Mouse (Mus musculus): ENCODE measurements around the gene Tacr2.

Tacr2 gene

DNA sequence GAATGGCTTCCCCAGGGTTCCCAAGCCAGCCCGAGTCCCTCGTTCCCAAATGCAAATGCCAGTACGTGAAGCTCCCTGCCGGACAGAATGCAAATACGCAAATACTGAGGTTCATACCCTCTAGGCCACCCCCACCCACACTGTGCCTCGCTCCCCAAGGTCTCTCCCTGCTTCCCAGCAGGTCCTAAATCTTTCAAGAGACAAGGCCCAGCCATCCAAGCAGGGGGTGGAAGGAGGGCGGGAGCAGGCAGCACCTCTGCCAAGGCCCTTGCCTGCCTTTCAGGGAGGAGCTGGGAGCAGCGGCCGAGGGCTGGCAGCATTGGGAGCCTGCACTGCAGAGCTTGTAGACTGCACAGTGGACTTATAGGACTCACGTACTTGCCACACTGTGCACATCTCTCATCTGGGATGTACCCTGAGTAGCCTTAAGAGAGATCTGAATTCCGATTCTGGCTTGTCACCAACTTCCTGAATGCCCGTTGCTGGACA is at the start of gene Tacr2:
Gene Tacr2, plus strand, starts transcription at position 439 of the 489 bp plus-strand sequence.
- no peak for DNase-seq (ENCODE audit: low spot score in 2 of 2)

DNA sequence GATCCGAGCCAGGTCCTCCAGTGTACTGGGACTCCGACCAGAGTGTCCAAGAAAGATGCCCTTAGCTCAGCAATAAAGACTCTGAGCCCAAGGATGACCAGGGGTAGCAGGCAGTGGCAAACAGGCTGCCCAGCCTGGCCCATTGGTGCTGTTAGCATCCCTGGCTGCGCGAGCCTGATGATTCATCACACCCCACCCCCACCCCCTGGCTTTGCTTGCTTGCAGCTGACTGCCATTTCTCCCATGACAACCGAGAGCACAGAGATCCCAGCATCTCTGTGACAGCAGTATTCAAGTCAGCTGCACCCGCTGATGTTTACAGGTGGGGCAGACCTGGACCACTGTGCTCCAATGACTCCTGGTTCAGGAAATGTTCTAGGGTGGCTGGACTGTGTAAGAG is 49.7 kb upstream of the Tacr2 start:
- DNase-seq (ENCODE audit: low spot score in 2 of 2), result peak; percentile 60 to 71

DNA sequence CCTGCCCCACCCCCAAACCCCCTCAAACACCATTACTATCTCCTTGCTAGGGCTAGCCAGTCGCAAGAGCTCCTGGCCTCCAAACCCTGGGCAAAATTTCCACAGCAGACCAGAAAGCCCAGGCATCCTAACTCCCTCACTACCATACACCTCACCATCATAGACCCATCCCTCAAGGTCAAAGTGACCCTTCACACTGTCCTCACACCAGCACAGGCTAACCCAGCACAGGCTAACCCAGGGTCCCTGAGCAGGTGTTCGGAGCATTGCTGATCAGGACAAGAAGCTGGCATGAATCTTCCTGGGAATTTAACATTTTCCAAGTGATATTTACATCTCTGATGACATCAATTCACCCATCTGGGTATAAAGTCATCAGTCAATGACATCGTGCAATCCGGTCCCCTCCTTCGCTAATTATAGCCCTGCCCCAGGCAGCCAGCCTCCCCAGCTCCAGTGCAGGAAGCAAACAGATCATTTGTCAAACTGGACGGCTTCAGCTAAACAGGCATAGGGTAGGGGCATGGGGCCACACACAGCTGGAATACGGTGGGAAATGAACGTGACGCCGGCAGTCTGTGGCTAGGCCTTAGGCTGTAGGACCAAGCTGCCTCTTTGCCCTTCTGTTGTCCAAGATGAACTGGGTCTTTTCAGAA is 43.9 kb upstream of the Tacr2 start:
- no peak for DNase-seq (ENCODE audit: low spot score in 2 of 2)

GRCm38 (mm10) chr10:62211310-62211709 is 40.9 kb upstream of the Tacr2 start:
- DNase-seq (ENCODE audit: low spot score in 2 of 2), result no peak

GRCm38 (mm10) chr10:62215169-62215616 is 37.0 kb upstream of the Tacr2 start:
- DNase-seq (ENCODE audit: low spot score in 2 of 2), result no peak

- DNase-seq (ENCODE audit: low spot score in 2 of 2), result no peak
Observed at GRCm38 (mm10) chr10:62215633-62216032, 36.6 kb upstream of the Tacr2 start.

- DNase-seq (ENCODE audit: low spot score in 2 of 2), result no peak
Observed at GRCm38 (mm10) chr10:62216595-62216994, 35.6 kb upstream of the Tacr2 start.

DNA sequence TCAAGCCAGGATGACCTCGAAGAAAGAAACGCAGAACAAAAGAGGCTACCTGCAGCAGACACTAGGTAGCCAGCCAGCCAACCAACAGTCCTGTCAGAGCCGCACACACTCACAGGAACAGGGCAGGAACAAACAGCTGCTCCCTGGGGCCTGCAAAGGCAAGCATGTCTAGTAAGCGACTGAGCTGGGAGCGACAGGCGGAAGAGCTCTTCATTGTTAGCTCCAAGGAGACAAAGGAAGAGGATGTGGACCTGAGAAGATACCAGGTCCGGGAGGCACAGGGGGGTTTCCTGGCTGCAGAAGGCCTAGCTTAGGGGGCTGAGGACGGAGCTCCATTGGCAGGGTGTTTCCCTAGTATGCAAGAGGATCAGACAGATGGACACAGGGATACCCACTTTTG is 35.0 kb upstream of the Tacr2 start:
- no peak for DNase-seq (ENCODE audit: low spot score in 2 of 2)

DNA sequence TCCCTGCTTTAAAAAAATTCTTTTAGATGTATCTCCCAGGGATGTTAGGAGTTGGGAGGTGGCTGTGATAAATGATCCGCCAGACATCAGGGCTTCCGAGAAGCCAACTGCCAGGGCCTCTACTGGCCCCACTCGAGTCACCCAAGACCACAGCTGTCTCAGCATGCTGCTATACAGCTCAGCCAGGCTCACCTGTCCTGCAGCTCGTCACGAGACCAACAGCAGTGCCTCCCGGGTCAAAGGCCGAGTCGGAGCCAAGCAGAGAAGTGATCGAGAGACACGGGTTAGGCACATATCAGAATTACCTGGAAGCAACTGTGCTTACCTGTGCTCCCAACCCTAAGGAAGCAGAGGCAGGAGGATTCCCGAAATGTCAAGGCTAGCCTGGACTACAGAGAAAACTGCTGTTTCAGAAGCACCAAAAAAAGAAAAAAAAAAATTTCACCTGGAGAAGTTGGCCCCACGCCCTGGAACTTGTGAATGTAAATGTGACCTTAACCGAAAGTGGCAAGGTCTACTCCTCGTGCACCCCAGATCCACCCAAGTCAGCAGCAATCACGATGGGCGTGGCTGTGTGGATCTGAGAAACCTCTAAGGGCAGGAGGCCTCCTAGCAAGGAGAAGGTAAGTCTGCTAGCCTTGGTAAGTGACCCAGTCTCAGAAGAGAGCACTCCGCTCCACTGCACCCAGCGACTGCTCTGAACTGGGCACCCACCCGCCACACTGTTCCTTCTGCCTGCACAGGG is 34.0 kb upstream of the Tacr2 start:
- DNase-seq (ENCODE audit: low spot score in 2 of 2), result no peak

GRCm38 (mm10) chr10:62218789-62219172 is 33.5 kb upstream of the Tacr2 start:
- no peak for DNase-seq (ENCODE audit: low spot score in 2 of 2)

GRCm38 (mm10) chr10:62220732-62221514 is 31.3 kb upstream of the Tacr2 start:
- DNase-seq (ENCODE audit: low spot score in 2 of 2), result no peak

DNA sequence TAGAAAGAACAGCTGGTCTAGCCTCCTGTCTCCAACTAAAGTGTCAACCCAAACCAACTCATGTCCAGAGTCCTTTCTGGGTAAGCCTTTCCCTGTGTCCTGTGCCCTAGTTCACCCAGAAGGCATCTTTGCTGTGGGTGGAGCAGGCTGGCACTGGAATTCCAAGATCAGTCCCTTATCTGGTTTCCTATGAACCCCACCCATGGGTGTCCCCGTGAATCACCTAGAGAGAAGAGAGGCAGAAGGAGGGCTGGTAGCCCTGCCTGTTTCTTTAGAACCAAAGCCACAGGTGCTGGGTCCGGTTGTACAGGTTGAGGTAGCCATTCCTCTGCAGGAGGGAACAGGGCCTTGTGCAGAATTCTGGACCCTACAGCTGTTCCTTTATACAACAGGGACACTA is 30.6 kb upstream of the Tacr2 start:
- DNase-seq (ENCODE audit: low spot score in 2 of 2), result no peak

DNA sequence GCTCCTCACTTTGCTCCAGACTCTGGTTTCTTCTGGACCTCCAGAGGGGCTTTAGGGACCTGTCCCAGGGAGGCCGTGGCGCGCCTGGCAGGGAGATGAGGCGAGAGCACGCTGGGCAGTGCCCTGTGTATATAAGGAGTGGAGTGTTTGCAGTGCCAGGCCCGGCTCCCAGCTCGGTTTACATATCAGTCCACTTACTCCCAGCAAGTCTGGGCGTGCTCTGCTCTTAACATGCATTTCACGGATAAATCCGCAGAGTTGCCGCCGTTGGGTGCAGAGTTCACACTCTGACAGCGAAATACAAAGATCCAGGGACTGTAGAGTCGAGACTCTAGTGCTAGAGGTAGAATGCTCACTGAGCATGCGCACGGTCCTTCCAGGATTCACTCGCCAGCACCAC is 29.5 kb upstream of the Tacr2 start:
- no peak for DNase-seq (ENCODE audit: low spot score in 2 of 2)

DNA sequence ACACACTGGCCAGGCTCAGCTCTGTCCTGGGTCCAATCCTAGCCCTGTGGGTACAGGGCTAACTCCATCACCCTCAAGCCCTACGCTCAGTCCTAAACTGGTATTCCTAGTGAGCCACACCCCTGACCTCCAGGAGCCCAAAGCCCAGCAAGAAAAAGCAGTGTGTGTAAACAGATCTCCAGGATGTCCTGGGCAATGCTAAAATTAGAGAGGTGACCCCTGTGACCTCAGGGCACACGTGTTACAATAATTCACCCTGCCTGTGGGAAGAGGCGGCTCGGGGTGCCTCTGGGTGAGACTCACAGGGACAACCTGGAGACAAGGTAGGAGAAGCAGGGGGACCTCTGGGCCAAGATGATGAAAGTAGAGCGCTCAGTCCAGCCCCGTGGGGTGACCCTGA is 28.0 kb upstream of the Tacr2 start:
- DNase-seq (ENCODE audit: low spot score in 2 of 2), result no peak

- DNase-seq (ENCODE audit: low spot score in 2 of 2), result no peak
Observed at GRCm38 (mm10) chr10:62225839-62226238, 26.4 kb upstream of the Tacr2 start.

DNA sequence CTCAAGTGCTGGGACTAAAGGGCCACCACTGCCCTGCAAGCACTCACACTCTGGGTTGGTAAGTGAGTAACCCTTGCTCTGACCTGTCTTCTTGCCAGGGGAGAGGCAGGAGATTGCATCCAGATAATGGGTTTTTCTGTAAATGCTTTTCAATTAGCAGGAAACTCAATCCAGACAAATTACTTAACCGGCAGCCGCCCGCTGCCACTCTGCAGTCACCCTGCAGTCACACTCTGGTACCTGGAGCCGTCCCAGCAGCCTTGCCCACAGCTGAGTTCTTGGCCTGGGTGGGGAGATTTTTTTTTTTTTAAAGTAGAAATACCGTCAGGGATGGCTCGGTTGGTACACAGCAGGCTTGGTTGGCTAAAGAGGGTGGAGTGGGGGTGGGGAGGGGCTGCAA is 24.1 kb upstream of the Tacr2 start:
- no peak for DNase-seq (ENCODE audit: low spot score in 2 of 2)

DNA sequence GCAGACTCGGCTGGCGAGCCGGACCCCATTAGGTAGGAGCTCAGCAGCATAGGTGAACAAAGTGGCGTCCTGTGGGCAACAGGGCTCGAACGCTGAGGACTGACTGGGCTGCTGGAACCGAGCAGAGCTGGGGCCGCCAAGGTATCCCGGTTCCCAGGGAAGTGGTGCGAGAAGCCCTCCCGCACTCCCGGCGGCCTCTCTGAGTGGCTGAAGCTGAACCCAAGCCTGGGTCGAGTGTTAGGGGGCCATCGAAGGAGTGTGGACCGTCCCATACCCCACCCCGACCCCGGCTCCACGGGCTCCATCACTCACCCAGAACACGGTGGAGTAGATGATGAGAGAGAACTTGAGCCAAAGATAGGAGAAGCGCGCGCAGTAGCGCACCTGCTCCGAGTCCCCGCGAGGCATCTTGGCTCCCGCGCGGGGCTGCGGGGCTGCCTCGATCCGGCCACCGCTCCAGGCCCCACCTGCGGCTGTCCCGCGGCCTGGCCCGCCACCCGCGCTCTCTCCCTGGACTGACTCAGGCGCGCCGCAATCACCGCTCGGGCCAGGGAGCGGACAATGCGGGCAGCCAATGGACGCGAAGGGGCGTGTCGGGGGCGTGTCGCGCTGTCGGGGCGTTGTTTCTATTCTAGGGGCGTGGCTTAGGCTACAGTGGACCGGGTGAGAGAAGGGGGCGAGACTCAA is 21.4 kb upstream of the Tacr2 start, which contains the start of gene Tspan15:
Gene Tspan15, minus strand, starts transcription at position 544 of the 687 bp plus-strand sequence.
- peak; percentile 78 to 85 for DNase-seq (ENCODE audit: low spot score in 2 of 2)

- DNase-seq (ENCODE audit: low spot score in 2 of 2), result no peak
Observed at GRCm38 (mm10) chr10:62231395-62231732, 20.9 kb upstream of the Tacr2 start.

DNA sequence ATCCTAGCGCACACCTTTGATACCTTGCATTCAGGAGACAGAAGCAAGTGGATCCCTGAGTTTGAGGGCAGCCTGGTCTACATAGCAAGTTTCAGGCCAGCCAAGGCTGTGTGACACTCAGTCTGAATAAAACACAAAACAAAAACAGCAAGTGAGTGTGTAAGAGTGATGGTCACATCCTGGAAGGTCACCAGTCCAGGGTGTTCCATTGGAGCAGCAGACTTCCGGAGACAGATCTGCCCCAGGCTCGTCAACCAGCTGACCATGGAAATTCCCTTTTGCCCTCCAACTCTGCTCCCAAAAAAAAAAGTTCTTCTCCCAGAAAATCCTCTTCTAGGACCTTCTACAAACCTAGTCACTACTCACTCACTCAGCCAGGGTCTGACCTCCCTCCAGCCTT is 20.4 kb upstream of the Tacr2 start:
- no peak for DNase-seq (ENCODE audit: low spot score in 2 of 2)

DNA sequence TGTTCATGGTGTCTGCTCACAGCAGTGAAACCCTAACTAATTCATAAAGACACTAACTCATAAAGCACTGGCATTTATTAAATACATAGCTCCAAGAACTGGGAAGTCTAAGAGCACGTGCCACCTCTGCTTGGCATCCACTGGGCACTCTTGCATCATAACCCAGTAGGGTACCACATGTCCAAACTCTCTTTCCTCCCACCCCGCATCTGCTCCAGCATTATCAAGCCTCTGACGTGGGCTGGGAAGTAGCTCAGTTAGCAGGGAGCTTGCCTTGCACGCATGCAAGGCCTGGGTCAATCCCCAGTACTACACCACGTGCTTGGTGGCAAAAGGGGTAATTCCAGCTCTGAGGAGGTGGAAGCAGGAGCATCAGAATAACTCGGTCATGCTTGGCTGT is 16.1 kb upstream of the Tacr2 start:
- no peak for DNase-seq (ENCODE audit: low spot score in 2 of 2)

- no peak for DNase-seq (ENCODE audit: low spot score in 2 of 2)
Observed at GRCm38 (mm10) chr10:62237205-62237604, 15.0 kb upstream of the Tacr2 start.

- no peak for DNase-seq (ENCODE audit: low spot score in 2 of 2)
Observed at GRCm38 (mm10) chr10:62238688-62239087, 13.6 kb upstream of the Tacr2 start.
